Mouse (Mus musculus): Measurements from ENCODE around the gene Vdr.

DNA sequence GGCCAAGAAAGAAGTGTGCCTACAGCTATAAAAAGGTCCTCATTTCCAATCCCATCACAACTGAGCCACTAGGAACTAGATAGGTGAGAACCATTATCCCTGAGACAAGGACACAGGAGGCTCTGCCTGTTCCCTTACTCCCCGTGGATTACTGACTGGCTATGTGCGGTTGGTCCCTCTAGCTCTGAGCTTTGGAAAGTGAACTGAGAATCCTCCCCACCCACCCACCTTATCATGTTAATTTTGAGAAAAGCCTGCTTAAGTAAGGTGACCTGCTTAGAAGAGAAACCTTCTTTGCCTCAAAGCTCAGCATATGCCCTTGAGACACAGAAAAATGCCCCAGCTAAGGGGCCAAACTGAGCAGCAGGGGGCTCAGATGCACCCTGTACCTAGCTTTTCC lies 81.0 kb downstream of the Vdr start:
- TF ChIP-seq CTCF (IDR thresholded peaks at IDR 0.05; ENCODE audit: low read depth, low read length): no peak
- TF ChIP-seq POLR2A (IDR thresholded peaks at IDR 0.05; ENCODE audit: extremely low read depth, insufficient read depth, low read length): no peak
